Mouse (Mus musculus) MEL (cell line): ENCODE results near the gene Ppp1r12a. TPM values are rescaled to one million over a fixed set of nuclear protein-coding genes. Genes with fewer than 3 reads are reported as not detected.

Experiments used
- DNase-seq: peaks from one replicate; pipeline ENCODE4 v3.0.0; 2011; ENCODE audit warnings: low read depth, low spot score
- H3K27ac ChIP-seq: 2 replicates; pipeline ENCODE4 v1.5.1; 2012; ENCODE audit warnings: low read depth, mild to moderate bottlenecking, control low read depth, low read length, moderate library complexity; ENCODE audit not compliant: control insufficient read depth
- H3K27me3 ChIP-seq, 2 experiments: fragments of 150-350 bp in 1 of 2; sonication (generic) in 1 of 2; 2 replicates each; pipeline ENCODE4 v1.6.1; 2012; ENCODE audit warnings: low read length in 2 of 2, mild to moderate bottlenecking in 2 of 2, improper control_type of control experiment in 1 of 2, moderate library complexity in 1 of 2; ENCODE audit not compliant: insufficient read depth in 2 of 2, control insufficient read depth in 1 of 2
- H3K36me3 ChIP-seq, 2 experiments: 2 replicates each; pipeline ENCODE4 v1.6.1; 2012 to 2014; ENCODE audit warnings: low read length in 2 of 2, improper control_type of control experiment in 1 of 2, inconsistent platforms in 1 of 2, mild to moderate bottlenecking in 1 of 2; ENCODE audit not compliant: insufficient read depth in 2 of 2, control insufficient read depth in 1 of 2
- H3K4me1 ChIP-seq, 2 experiments: fragments of 150-350 bp in 1 of 2; sonication (generic) in 1 of 2; 2 replicates each; pipeline ENCODE4 v1.6.1; 2012; ENCODE audit warnings: low read length in 2 of 2, improper control_type of control experiment in 1 of 2, mild to moderate bottlenecking in 1 of 2; ENCODE audit not compliant: insufficient read depth in 2 of 2, control insufficient read depth in 1 of 2
- H3K4me3 ChIP-seq, 2 experiments: fragments of 150-350 bp in 1 of 2; sonication (generic) in 1 of 2; 2 replicates each; pipeline ENCODE4 v1.5.1; 2012; ENCODE audit warnings: low read depth in 2 of 2, low read length in 2 of 2, mild to moderate bottlenecking in 2 of 2, moderate library complexity in 2 of 2, control low read depth in 1 of 2, improper control_type of control experiment in 1 of 2; ENCODE audit not compliant: control insufficient read depth in 1 of 2, insufficient read depth in 1 of 2
- H3K79me2 ChIP-seq: 2 replicates; pipeline ENCODE4 v1.6.1; 2012; ENCODE audit warnings: mild to moderate bottlenecking, low read length, moderate library complexity; ENCODE audit not compliant: control insufficient read depth, poor library complexity, insufficient read depth
- H3K9ac ChIP-seq: 2 replicates; pipeline ENCODE4 v1.6.1; 2012; ENCODE audit warnings: low read depth, mild to moderate bottlenecking, control low read depth, low read length, moderate library complexity; ENCODE audit not compliant: control insufficient read depth, poor library complexity, severe bottlenecking
- H3K9me3 ChIP-seq: fragments of 150-350 bp; sonication (generic); replicated peaks from 2 replicates; pipeline ENCODE4 v1.6.1; 2012; ENCODE audit warnings: mild to moderate bottlenecking, low read length, improper control_type of control experiment, moderate library complexity; ENCODE audit not compliant: insufficient read depth
- BHLHE40 ChIP-seq: IDR thresholded peaks from 2 replicates; pipeline ENCODE4 v1.6.1; 2012; ENCODE audit warnings: low read depth, mild to moderate bottlenecking, inconsistent platforms, low read length, improper control_type of control experiment, borderline replicate concordance
- CHD1 ChIP-seq: IDR thresholded peaks from 2 replicates; pipeline ENCODE4 v1.6.1; 2012; ENCODE audit warnings: low read depth, mild to moderate bottlenecking, inconsistent platforms, low read length, improper control_type of control experiment
- CHD2 ChIP-seq: IDR thresholded peaks from 2 replicates; pipeline ENCODE4 v1.6.1; 2011; ENCODE audit warnings: low read length, improper control_type of control experiment
- CTCF ChIP-seq, 3 experiments: IDR thresholded peaks in 2 of 3; conservative IDR thresholded peaks in 1 of 3; 2 replicates each; pipeline ENCODE4 v1.5.1; 2011 to 2012; ENCODE audit warnings: low read length in 3 of 3, low read depth in 2 of 3, mild to moderate bottlenecking in 2 of 3, improper control_type of control experiment in 1 of 3, inconsistent platforms in 1 of 3, mixed read lengths in 1 of 3, moderate library complexity in 1 of 3; ENCODE audit not compliant: control insufficient read depth in 1 of 3, insufficient read depth in 1 of 3, poor library complexity in 1 of 3, severe bottlenecking in 1 of 3
- E2F4 ChIP-seq: IDR thresholded peaks from 2 replicates; pipeline ENCODE4 v1.6.1; 2011; ENCODE audit warnings: low read depth, low read length, improper control_type of control experiment, borderline replicate concordance
- ELF1 ChIP-seq: IDR thresholded peaks from 2 replicates; pipeline ENCODE4 v1.6.1; 2014; ENCODE audit warnings: low read depth, mild to moderate bottlenecking, inconsistent platforms, low read length, improper control_type of control experiment, moderate library complexity
- EP300 ChIP-seq, 2 experiments: IDR thresholded peaks; 2 replicates each; pipeline ENCODE4 v1.6.1; 2011; ENCODE audit warnings: improper control_type of control experiment in 2 of 2, low read length in 2 of 2, low read depth in 1 of 2, mild to moderate bottlenecking in 1 of 2
- ETS1 ChIP-seq: IDR thresholded peaks from 2 replicates; pipeline ENCODE4 v1.6.1; 2012; ENCODE audit warnings: low read depth, mild to moderate bottlenecking, inconsistent platforms, low read length, improper control_type of control experiment, moderate library complexity
- GABPA ChIP-seq: IDR thresholded peaks from 2 replicates; pipeline ENCODE4 v1.6.1; 2012; ENCODE audit warnings: low read depth, mild to moderate bottlenecking, inconsistent platforms, low read length, improper control_type of control experiment, moderate library complexity
- GATA1 ChIP-seq: IDR thresholded peaks from 2 replicates; pipeline ENCODE4 v1.6.1; 2011; ENCODE audit warnings: low read depth, low read length, improper control_type of control experiment
- HCFC1 ChIP-seq: IDR thresholded peaks from 2 replicates; pipeline ENCODE4 v1.6.1; 2012; ENCODE audit warnings: low read depth, mild to moderate bottlenecking, inconsistent platforms, low read length, improper control_type of control experiment, moderate library complexity
- JUND ChIP-seq: IDR thresholded peaks from 2 replicates; pipeline ENCODE4 v1.6.1; 2011; ENCODE audit warnings: low read depth, mild to moderate bottlenecking, improper control_type of control experiment, low read length
- KAT2A ChIP-seq: conservative IDR thresholded peaks from 2 replicates; pipeline ENCODE4 v1.6.1; 2012; ENCODE audit warnings: low read depth, low read length, improper control_type of control experiment, inconsistent platforms
- MAFK ChIP-seq: IDR thresholded peaks from 2 replicates; pipeline ENCODE4 v1.6.1; 2011; ENCODE audit warnings: low read depth, mild to moderate bottlenecking, low read length, improper control_type of control experiment, borderline replicate concordance
- MAX ChIP-seq: IDR thresholded peaks from 2 replicates; pipeline ENCODE4 v1.6.1; 2011; ENCODE audit warnings: low read length, improper control_type of control experiment
- MAZ ChIP-seq: IDR thresholded peaks from 2 replicates; pipeline ENCODE4 v1.6.1; 2012; ENCODE audit warnings: low read depth, mild to moderate bottlenecking, inconsistent platforms, low read length, improper control_type of control experiment
- MEF2A ChIP-seq: IDR thresholded peaks from 2 replicates; pipeline ENCODE4 v1.6.1; 2014; ENCODE audit warnings: low read depth, mild to moderate bottlenecking, inconsistent platforms, low read length, improper control_type of control experiment; ENCODE audit not compliant: poor library complexity, insufficient replicate concordance, severe bottlenecking; ENCODE audit errors: extremely low read depth
- MXI1 ChIP-seq: IDR thresholded peaks from 2 replicates; pipeline ENCODE4 v1.6.1; 2011; ENCODE audit warnings: mild to moderate bottlenecking, low read depth, low read length, improper control_type of control experiment
- MYB ChIP-seq: IDR thresholded peaks from 2 replicates; pipeline ENCODE4 v1.6.1; 2011; ENCODE audit warnings: mild to moderate bottlenecking, low read depth, low read length, improper control_type of control experiment
- NELFE ChIP-seq: IDR thresholded peaks from 2 replicates; pipeline ENCODE4 v1.6.1; 2011; ENCODE audit warnings: low read depth, low read length, improper control_type of control experiment
- NRF1 ChIP-seq: IDR thresholded peaks from 2 replicates; pipeline ENCODE4 v1.6.1; 2014; ENCODE audit warnings: low read depth, mild to moderate bottlenecking, inconsistent platforms, low read length, improper control_type of control experiment, moderate library complexity; ENCODE audit not compliant: poor library complexity, insufficient read depth, severe bottlenecking
- POLR2A ChIP-seq, 2 experiments: IDR thresholded peaks; 2 replicates each; pipeline ENCODE4 v1.6.1; 2011 to 2012; ENCODE audit warnings: low read length in 2 of 2, mild to moderate bottlenecking in 2 of 2, control low read depth in 1 of 2, improper control_type of control experiment in 1 of 2, low read depth in 1 of 2, moderate library complexity in 1 of 2; ENCODE audit not compliant: control insufficient read depth in 1 of 2, insufficient read depth in 1 of 2, poor library complexity in 1 of 2
- POLR2AphosphoS2 ChIP-seq: IDR thresholded peaks from 2 replicates; pipeline ENCODE4 v1.6.1; 2011; ENCODE audit warnings: low read length, improper control_type of control experiment
- RAD21 ChIP-seq: IDR thresholded peaks from 2 replicates; pipeline ENCODE4 v1.6.1; 2011; ENCODE audit warnings: mild to moderate bottlenecking, low read depth, low read length, improper control_type of control experiment
- RCOR1 ChIP-seq: IDR thresholded peaks from 2 replicates; pipeline ENCODE4 v1.6.1; 2012; ENCODE audit warnings: low read depth, mild to moderate bottlenecking, inconsistent platforms, low read length, improper control_type of control experiment
- SIN3A ChIP-seq: IDR thresholded peaks from 2 replicates; pipeline ENCODE4 v1.6.1; 2012; ENCODE audit warnings: low read length, improper control_type of control experiment, inconsistent platforms
- SMC3 ChIP-seq: IDR thresholded peaks from 2 replicates; pipeline ENCODE4 v1.6.1; 2011; ENCODE audit warnings: low read depth, low read length, improper control_type of control experiment
- TBP ChIP-seq: IDR thresholded peaks from 2 replicates; pipeline ENCODE4 v1.8.0; 2011; ENCODE audit warnings: low read depth, low read length, improper control_type of control experiment
- TCF12 ChIP-seq: IDR thresholded peaks from 2 replicates; pipeline ENCODE4 v1.6.1; 2014; ENCODE audit warnings: low read depth, mild to moderate bottlenecking, inconsistent platforms, low read length, improper control_type of control experiment, moderate library complexity
- UBTF ChIP-seq: IDR thresholded peaks from 2 replicates; pipeline ENCODE4 v1.6.1; 2012; ENCODE audit warnings: low read depth, mild to moderate bottlenecking, inconsistent platforms, low read length, improper control_type of control experiment, moderate library complexity, borderline replicate concordance; ENCODE audit not compliant: insufficient read depth
- USF1 ChIP-seq: IDR thresholded peaks from 2 replicates; pipeline ENCODE4 v1.6.1; 2014; ENCODE audit warnings: low read depth, mild to moderate bottlenecking, inconsistent platforms, low read length, improper control_type of control experiment, moderate library complexity
- USF2 ChIP-seq, 2 experiments: IDR thresholded peaks; 2 replicates each; pipeline ENCODE4 v1.6.1; 2011 to 2012; ENCODE audit warnings: improper control_type of control experiment in 2 of 2, low read length in 2 of 2, borderline replicate concordance in 1 of 2, inconsistent platforms in 1 of 2, low read depth in 1 of 2, mild to moderate bottlenecking in 1 of 2; ENCODE audit not compliant: insufficient read depth in 1 of 2
- ZC3H11A ChIP-seq: IDR thresholded peaks from 2 replicates; pipeline ENCODE4 v1.6.1; 2012; ENCODE audit warnings: low read depth, mild to moderate bottlenecking, inconsistent platforms, low read length, improper control_type of control experiment
- ZKSCAN1 ChIP-seq: IDR thresholded peaks from 2 replicates; pipeline ENCODE4 v1.6.1; 2012; ENCODE audit warnings: low read depth, mild to moderate bottlenecking, inconsistent platforms, low read length, improper control_type of control experiment, moderate library complexity
- ZMIZ1 ChIP-seq: IDR thresholded peaks from 2 replicates; pipeline ENCODE4 v1.6.1; 2012; ENCODE audit warnings: low read depth, mild to moderate bottlenecking, inconsistent platforms, low read length, improper control_type of control experiment, moderate library complexity
- ZNF384 ChIP-seq: IDR thresholded peaks from 2 replicates; pipeline ENCODE4 v1.6.1; 2012; ENCODE audit warnings: low read depth, mild to moderate bottlenecking, inconsistent platforms, low read length, improper control_type of control experiment
- polyA plus RNA-seq, 2 experiments: library from polyadenylated mRNA; stranded (reverse) in 1 of 2; unstranded in 1 of 2; fragments of >175 nt in 1 of 2; fragments of >200 nt in 1 of 2; gene quantifications; 2 replicates each; pipeline versions ENCODE4 v1.2.1 to v1.2.4; 2012; ENCODE audit warnings: low replicate concordance in 2 of 2, low read depth in 1 of 2; ENCODE audit not compliant: insufficient read length in 2 of 2, insufficient read depth in 1 of 2, missing spikeins in 1 of 2
- total RNA-seq: library from RNA; depleted of rRNA; stranded (reverse); fragments of 300-350 nt; gene quantifications from 2 replicates; pipeline ENCODE4 v1.2.3, GENCODE M21; 2012

Gene Ppp1r12a
- total and polyA plus RNA-seq, 3 experiments, result 46.5 to 86.6 (median 59.1) TPM

GRCm38 (mm10) chr10:108331784-108332561 is 170.0 kb downstream of the Ppp1r12a start, which contains the start of gene Pawr:
Pawr (plus strand) TSS chr10:108332121.
- H3K4me1 ChIP-seq, result peaks cover 12% of the 10 kb centered on the region in 2 experiments; a peak in 3 of 4 replicates
- H3K9me3 ChIP-seq, result no peaks in the 10 kb centered on the region
- H3K36me3 ChIP-seq, result peaks cover 0 to 19% of the 10 kb centered on the region in 2 experiments; a peak in 3 of 4 replicates
- peak within 1 kb of the TSS; percentile 83 to 95 for H3K4me3 ChIP-seq
- peak within 1 kb of the TSS; percentile 52 for H3K27ac ChIP-seq
- peaks cover 24% of the 10 kb centered on the region for H3K79me2 ChIP-seq
- no peaks in the 10 kb centered on the region for H3K27me3 ChIP-seq
- peak within 1 kb of the TSS; percentile 93 for H3K9ac ChIP-seq
- DNase-seq, result peak; percentile 92
- TF ChIP-seq MEF2A (no peak), POLR2A (IDR thresholded peaks at IDR 0.05; ENCODE audit: control insufficient read depth in 1 of 2, insufficient read depth in 1 of 2, low read depth in 1 of 2, low read length in 2 of 2, poor library complexity in 1 of 2) (peak; percentile 57 to 72; a peak in 2 of 4 replicates), NELFE (peak; percentile 73), UBTF (peak; percentile 80; the same call in 1 of the 2 replicates), CHD1 (no peak), MAZ (peak; percentile 91), RAD21 (no peak), USF2 (IDR thresholded peaks at IDR 0.05; ENCODE audit: borderline replicate concordance in 1 of 2, insufficient read depth in 1 of 2, low read depth in 1 of 2, low read length in 2 of 2) (no peak), CHD2 (no peak), ZKSCAN1 (no peak), ZMIZ1 (peak; percentile 69; the same call in 1 of the 2 replicates), POLR2AphosphoS2 (peak; percentile 49; the same call in 1 of the 2 replicates), SMC3 (no peak), NRF1 (no peak), RCOR1 (no peak), HCFC1 (peak; percentile 22; the same call in 1 of the 2 replicates), EP300 (IDR thresholded peaks at IDR 0.05; ENCODE audit: low read depth in 1 of 2, low read length in 2 of 2) (no peak), TCF12 (peak; percentile 20; the same call in 1 of the 2 replicates), GATA1 (no peak), ZC3H11A (no peak), MAFK (no peak), USF1 (no peak), SIN3A (no peak), CTCF (IDR thresholded peaks at IDR 0.05 in 2 of 3, conservative IDR thresholded peaks at IDR 0.05 in 1 of 3; ENCODE audit: control insufficient read depth in 1 of 3, insufficient read depth in 1 of 3, low read depth in 2 of 3, low read length in 3 of 3, poor library complexity in 1 of 3, severe bottlenecking in 1 of 3) (no peak), MAX (no peak), GABPA (no peak), E2F4 (no peak), KAT2A (no peak), MXI1 (peak; percentile 32; the same call in 1 of the 2 replicates), TBP (no peak), ETS1 (0 out of 2 replicates have a peak, but pooled peaks have one; percentile 18), JUND (no peak), BHLHE40 (no peak), ELF1 (no peak), MYB (no peak), ZNF384 (no peak)
